Mouse (Mus musculus): ENCODE results near the gene Fabp6.

Fabp6 gene

DNA sequence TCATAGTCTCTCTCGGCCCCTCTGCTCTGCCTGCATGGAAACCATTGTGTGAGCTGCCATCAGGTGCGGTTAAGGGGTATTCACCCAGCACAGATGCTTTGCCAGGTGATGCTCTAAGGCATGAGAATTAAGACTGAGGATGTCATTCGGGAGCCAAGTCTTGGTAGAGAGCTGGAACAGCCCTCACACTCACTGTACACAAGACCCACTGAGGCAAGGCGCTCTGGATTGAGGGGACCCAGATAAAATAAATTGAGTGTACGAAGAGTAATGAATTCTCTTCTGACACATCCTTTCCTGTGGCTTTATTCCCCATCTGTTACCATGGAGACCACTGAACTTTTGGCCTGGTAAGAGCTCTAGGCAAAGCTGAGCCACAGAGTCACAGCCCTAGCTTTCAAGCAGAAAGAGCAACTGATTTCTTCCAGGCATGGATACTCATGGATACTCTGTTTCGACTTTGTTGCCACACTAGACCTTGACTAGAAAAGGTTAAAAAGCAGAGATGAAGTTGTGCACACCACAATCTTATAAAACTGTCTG, 11.7 kb downstream of the Fabp6 start:
- no peak for DNase-seq (ENCODE audit: low spot score in 2 of 2)

DNA sequence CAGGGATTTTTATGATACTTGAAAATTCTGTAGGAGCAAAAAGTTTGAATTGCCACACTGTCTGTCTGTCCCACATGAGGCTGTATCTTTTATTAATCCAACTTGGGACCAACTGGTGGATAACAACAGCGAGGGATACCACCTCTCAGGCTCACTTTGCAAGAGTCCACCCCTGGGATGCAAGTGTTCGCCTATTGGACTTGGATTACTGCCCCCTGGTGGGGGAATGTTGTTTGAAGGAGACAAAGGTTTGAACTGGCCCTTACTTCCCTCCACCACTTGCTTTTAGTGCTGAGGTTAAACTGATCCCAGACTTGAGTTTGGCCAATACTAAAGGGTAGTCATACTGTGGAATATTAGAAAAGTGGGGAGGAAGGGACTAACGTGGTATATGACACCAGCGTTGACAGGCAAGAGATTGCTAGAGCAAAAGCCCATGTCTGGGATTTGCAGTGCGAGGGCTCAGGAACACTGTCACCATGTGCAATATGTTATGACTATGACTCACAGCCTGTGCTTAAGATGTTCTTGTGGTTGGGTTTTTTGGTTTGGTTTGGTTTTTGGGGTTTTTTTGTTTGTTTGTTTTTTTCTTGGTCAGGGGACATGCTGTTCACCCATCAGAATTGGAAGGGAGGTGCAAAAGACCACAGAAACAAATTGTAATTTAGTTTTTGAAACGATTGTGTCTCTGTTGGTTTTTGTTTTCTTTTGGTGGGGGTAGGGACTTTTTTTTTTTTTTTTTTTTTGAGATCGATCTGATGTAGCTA, 14.8 kb downstream of the Fabp6 start, which contains the start of gene 4933415A04Rik:
Gene 4933415A04Rik, plus strand, starts transcription at position 717 of the 767 bp plus-strand sequence.
- DNase-seq (ENCODE audit: low spot score in 2 of 2): peak; percentile 43 to 52

DNA sequence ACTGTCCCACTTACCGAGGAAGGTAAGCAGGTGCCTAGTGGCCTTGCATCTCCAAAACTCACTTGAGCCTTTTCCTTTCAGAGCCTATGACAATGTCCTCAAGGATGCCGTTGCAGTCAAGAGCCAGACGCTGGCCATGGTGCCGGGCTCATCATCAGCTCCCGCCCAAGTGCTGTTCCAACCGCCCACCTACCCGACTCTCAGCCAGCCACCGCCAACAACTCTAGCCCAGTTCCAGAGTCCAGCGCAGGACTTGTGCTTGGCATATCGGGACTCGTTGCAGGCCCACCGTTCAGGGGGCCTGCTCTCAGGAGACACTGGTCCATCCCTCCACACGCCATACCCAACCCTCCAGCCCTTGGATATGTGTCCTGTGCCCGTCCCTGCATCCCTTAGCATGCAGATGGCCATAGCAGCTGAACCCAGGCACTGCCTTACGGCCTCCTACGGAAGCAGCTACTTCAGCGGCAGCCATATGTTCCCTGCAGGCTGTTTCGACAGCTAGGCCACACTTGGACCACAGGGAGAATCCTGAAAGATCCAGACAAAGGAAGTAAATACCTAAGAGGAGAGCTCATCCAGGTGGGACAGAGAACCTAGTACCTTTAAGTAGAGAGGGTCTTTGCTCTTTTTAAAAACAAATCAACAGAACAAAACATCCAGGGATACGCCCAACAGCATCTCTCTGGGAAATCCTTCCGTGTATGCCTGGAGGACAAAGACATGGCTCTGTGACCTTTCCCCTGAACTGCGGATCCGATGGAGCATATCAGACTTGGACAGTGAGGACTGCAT, 15.9 kb downstream of the Fabp6 start:
- no peak for DNase-seq (ENCODE audit: low spot score in 2 of 2)

DNA sequence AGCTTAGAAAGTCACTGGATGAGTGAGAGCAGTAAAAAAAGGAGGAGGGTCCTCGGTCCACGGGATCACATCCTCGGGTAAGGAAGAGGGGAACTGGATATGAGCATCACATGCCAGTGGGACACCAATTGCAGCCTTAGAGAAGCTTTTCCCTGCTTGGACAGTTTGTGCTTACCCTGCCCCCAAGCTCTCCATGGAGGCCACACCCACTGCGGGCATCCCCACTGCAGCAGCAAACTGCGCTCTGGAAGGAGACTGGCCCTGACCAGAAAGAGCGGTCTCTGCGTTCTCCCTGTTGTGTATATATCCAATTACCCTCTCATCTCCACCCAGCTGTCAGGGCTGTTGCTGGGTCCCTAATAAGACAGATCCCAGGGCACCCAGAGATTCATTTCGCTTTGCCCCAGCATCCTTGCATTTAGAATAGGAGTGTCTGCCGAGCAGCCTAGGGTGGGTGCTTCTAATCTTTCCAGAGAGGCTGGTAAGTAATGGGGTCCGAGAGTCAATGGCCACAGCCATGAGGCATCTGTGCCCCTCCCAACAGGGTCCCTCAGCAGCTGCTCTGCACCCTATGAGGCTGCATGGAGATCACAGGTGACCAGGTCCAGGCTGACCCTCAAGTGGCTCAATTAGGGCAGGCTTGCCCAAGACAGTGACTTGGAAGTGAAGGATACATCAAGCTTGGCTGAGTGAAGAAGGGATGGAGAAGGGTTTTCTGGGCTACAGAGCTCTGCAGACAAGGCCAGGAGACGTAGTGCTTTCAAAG, 23.4 kb downstream of the Fabp6 start:
- DNase-seq (ENCODE audit: low spot score in 2 of 2): no peak

DNA sequence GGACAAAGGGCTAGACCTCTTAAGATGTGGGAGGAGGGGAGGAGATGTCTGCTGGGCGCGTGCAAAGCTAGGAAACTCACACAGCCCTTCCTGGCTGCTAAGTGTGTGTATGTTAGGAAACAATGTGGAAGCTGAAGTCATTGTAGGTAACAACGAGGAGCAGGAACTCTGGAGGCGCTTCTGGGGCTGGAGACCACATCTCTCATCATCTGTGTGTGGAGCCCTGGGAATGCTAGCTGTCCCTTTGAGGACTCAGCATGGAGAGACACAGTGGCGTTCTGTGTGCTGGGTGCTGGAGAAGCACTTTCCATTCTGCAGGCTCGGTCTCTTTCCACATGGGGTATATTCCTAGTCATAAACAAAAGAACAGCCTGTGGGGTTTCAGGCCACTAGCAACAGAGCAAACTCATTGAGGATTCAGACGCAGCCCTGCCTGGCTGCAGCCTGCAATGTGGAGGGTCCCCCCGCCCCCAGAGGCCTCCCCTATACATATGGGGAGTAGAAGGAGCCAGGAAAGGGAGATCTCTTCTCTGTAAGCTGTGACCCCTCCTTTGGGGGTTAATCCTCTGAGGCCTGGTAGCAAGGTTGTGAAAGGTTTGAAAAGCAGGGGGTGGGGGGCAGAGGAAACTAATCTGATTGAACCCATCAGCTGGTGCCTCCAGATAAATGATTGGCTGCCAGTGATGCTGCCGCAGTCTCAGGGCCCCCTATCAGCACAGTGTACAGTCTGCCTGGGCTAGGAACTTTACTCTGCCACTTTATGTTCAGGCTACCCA, 25.8 kb downstream of the Fabp6 start:
- no peak for DNase-seq (ENCODE audit: low spot score in 2 of 2)

DNA sequence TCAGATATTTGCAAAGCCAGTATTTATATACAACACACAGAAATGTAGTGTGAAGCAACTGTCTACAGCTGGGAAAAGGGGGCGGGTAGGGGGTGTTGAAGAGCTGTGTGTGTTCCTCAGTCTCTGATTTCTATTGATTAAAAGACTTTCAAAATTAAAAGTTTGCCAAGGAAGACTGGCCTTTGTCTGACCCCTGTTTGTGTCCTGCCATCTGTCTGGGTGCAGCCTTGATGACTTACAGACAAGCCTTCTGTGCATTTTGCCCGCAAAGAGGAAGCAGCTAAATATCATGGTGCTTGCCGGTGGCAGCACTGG, 26.3 kb downstream of the Fabp6 start:
- DNase-seq (ENCODE audit: low spot score in 2 of 2): no peak

DNA sequence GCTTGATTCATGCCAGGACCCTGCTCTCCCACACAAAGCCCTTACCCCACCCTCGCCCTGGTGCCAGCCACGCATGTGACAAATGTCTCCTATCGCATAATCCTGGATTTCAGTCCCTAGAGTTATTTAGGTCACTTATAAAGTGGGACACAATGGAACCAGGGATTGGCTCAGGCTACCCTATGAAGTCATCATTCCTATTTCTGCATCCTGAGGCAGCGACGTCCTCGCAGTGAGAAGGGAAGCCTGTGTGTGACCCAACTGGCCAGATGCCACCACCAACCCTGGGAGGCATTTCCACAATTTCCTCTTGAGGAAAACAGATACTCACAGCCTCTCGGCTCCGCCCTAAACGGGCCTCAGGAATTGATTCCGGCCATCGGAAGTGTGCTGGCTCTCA, 31.7 kb downstream of the Fabp6 start:
- DNase-seq (ENCODE audit: low spot score in 2 of 2): peak in 1 of 2 experiments; percentile 50

DNA sequence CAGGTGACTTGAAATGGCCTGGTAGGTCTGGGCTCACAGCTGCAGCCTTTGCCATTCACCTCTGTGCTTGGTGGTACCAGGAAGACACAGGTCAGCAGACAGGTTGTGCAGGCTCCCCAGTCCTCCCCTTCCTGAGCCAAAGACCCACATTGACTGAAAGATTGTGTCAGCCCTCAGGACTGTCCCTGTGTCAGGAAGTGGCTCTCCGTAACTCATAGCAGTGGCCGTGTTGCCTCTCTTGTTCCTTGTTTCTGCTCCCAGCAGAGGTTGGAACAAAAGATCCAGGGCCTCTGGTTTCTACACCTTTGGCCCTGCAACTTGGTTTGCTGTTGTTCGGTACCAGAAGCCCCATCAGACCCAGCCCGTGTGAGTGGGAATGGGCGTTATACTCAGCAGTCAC, 32.2 kb downstream of the Fabp6 start:
- no peak for DNase-seq (ENCODE audit: low spot score in 2 of 2)

DNA sequence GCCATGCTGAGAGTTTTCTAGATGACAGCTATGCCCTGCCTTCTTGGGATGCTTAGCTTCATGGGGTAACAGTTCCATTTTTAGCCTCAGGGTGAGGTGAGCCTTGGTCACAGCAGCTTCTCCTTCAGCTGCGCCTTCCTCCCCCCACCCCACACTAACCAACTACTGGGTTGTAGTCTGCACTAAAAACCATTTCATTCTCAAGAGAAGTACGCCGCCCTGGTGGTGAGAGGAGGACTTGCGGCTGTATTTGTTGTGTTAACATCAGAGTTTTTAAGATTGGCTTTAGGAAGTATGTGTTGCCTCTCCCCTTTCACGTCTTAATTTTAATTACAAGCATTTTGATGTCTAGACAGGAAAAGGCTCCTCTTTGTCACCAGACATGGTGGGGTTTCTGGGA, 33.1 kb downstream of the Fabp6 start:
- DNase-seq (ENCODE audit: low spot score in 2 of 2): no peak

DNA sequence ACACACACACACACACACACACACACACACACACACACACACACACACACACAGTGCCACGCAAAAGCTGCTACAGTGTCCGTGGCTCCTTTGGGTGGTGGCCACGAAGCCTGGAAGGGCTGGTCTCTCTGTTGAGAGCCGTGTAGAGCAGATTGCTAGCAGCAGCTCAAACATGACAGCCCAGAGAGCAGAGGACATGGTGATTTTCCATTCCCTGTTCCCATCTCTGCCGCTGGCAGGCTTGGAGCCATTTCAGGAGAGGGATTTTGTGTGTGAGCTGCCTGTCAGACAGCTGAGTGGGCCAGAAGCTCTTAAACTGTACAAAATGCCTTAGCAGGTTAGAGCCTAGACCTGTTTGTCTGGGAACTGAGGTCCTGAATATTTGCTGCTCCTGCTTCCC, 34.6 kb downstream of the Fabp6 start:
- DNase-seq (ENCODE audit: low spot score in 2 of 2): no peak

DNA sequence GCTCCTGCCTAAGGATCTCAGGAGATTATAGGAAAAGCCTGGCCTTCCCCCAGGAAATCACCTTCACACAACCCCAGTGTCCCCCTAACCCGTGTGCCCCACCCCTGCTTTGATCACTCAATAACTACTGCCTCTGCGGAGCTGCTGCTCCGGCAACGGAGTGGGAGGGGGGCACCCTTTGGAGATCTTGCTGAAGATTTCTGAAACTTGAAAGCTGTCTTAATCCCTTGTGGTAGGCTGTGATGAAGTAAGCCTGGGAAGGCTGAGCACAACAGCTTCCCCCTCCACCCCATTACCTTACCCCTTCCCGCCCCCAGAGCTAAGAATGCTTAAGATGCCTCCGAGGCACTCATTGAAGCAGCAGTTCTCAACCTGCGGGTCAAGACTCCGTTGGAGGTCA, 35.5 kb downstream of the Fabp6 start:
- no peak for DNase-seq (ENCODE audit: low spot score in 2 of 2)

DNA sequence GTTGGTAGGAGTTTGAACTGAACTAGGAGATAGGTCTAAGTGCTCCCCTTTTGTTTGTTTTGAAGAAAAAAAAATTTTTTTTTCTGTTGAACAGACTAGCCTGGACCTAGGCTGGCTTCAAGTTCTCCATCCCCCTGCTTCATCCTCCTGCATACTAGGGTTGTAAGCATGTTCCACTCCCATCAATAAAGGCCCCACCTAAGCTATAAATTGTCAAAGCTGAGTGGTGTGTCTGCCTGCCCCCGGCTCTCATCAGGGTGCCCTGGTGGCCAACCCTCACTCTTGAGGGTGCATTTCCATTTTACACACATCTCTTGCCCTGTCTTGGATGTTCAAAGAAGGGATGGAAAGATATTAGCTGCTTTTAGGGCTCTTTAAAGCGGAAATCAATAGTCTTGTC, 35.9 kb downstream of the Fabp6 start:
- no peak for DNase-seq (ENCODE audit: low spot score in 2 of 2)

DNA sequence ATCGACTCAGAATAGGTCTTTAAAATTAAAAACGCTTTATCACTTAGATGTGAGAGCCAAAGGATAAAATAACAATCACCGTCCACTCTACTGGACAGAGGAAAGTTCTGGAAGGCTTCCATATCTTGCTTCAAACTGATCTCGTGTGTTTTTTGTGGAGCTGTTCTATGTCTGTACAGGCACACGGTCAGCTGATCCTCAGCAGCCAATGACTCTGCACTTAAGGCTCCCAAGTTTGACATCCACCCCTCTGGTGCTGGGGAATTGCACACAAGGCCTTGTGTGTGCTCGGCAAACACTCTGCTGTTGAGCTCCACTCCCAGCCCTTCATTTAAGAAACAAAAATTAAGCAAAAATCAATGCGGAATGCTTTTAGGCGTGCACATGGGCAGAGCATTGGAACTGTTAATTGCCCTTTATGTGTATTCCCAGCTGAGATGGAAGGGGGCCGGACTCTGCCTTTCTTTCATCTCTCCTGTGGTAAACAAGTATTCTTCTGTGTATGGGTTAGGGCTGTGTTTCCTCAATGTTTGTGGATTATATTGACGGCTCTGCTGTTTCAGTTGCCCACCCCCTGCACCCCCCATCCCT, 37.6 kb downstream of the Fabp6 start:
- no peak for DNase-seq (ENCODE audit: low spot score in 2 of 2)

DNA sequence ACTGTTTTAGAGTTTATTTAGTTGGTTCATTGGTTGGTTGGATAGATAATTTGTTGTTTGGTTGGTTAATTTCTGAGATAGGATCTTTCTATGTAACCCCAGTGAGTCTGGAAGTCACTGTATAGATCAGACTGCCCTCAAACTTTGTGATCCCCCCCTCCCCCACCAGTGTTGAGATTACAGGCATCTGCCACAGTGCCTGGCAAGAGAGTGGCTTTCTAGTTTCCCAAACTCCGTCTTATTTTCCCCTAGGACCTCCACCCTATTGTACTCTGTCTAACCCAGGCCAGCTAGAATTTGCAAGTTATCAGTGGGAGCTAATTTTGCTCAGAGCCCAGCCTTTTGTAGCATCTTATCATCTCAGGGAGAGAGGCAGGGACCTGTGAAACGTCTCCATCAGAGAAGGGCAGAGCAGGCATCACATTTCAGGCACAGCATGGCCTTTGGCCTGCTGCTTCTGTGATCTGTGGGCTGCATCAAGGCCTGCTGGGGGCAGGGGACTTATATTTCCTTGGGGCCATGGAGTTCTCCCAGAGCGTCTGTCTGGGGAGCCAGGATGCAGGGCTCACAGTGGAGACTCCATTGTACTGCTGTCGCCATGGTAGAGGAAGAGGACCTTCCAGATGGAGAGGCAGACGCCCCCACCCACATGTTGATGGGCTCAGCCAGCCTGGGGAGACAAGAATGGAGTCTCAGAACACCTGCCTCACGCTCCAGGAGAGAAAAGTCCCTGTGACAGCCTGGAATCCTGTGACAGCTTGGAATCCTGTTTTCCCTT, 41.6 kb downstream of the Fabp6 start:
- no peak for DNase-seq (ENCODE audit: low spot score in 2 of 2)

DNA sequence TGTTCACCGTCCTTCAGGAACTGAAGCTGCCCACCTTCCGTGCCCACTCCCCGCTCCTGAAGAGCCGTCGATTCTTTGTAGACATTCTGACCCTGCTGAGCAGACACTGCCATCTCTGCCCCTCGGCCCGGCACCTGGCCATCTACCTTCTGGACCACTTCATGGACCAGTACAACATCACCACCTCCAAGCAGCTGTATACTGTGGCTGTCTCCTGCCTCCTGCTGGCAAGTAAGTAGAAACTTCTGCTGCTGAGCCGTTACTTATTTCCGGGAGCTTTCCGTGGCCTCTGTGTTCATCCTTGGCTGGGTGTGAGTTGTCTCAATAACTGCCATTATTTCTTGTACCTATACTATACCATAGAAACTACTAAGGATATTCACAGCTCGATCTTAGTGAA, 44.8 kb downstream of the Fabp6 start:
- DNase-seq (ENCODE audit: low spot score in 2 of 2): no peak

DNA sequence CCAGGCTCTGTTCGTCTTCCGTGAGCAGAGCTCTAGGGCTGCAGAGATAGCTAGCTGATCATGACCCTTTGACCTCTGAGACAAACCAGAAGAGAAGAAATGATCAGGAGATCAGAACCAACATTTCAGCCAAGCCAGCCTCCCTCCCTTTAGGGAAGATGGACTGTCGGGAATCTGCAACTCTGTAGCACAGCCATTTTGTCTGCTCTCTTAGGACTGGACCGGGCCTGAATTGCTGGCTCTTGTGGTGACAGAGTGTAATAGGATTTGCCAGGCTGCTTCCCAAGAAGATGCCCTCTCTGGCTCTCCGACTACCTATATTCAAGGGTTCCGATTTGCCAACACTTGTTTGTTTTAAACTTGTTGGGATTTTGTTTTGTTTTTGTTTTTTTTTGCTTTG, 48.7 kb downstream of the Fabp6 start:
- DNase-seq (ENCODE audit: low spot score in 2 of 2): no peak

DNA sequence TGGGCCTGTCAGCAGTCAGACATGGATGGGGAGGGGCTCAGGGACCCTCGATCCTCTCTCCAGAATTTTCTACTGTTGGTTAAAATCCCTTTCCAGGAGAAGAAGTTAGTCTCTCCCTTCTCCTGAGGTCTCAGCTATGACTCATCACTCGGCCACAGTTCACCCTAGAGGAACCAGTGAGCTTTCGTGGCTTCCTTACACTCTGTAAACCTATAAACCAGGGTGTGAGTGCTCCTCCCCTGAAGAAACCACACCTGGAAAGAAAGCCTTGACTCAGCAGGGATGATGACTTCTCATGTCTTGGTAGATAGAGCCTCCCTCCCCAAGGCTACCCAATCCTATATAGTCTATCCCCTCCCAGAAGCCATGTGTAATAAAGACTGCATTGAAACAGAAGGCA, 49.6 kb downstream of the Fabp6 start:
- no peak for DNase-seq (ENCODE audit: low spot score in 2 of 2)

DNA sequence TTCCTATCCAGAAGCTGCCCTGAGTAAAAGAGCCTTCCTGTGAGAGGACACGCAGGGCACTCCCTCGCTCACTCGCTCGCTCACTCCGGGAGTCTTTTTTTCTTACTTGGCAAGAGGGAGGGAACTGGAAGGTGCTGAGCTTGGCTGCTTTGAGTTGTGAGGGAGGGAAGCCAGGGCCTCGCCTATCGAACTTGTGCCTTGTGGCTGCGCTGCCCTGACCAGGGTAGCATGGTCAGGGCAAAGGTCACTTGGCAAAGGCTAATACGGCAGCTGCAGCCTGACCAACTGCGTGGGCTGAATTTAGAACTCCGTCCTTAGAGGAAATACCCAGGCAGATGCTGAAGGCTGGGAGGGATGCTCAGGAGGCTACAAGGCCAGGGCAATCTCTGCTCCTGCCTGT, 51.6 kb downstream of the Fabp6 start:
- peak in 1 of 2 experiments; percentile 38 for DNase-seq (ENCODE audit: low spot score in 2 of 2)

DNA sequence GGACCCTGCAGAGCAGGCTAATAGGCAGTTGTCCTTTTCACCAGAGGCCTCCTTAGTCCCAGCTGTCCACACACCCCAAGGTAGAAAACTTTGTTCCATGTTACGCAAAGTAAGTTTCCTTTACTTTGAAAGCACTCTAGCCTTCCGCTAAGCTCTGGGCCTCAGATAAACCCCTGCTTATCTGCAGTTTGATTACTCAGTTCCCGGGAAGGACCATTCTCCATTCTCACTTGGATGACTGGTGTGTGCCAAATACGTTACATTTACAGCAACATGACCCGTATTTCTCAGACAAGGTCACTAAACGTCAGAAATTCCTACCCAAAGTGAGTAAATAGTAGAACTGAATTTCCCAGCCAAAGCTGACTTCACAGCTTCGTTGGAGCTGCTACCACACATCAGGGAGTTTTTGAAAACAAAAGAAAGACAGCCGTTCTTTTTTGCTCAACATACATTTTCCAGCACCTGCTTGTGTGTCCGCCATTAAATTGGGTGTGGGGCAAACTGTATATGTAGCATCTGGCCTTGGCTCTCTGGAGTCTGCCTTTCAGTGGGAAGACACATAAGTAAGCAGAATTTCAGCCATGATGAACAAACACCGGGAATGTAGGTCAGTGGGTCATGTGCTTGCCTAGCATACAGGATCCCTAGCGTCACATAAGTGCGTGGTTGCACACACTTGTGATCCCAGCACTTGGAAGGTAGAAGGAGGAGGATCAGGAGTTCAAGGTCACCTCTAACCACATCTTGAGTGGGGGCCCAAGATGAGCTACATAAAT, 52.5 kb downstream of the Fabp6 start:
- DNase-seq (ENCODE audit: low spot score in 2 of 2): no peak

DNA sequence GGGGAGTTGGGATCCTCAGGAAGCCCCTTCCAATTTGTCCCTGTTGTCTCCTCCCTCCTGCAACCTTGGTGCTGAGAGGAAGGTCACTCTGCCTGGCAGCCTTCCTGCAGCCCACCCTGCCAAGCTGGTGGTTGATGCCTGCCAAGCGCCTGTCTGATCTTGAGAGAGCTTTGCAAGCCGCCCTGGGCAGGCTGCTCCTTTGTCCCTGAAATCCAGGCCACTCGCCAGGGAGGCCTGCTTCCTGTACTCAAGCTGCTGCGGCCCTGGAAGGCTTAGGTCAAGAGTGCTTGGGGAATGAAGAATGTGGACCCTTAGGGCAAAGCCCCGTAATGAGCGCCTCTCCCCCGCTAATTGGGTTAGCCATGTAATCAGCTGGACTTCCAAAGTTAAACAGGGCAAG, 53.2 kb downstream of the Fabp6 start:
- no peak for DNase-seq (ENCODE audit: low spot score in 2 of 2)
